Mouse (Mus musculus): Measurements from ENCODE around the gene Lbh. TPM values are rescaled to one million over a fixed set of nuclear protein-coding genes. Genes with fewer than 3 reads are reported as not detected.

Gene Lbh
- 60.8 and 61.5 TPM in 2 replicates for polyA plus RNA-seq (2012; rRNA removed)

GRCm38 (mm10) chr17:72918053-72918452 lies at the start of gene Lbh:
Gene Lbh, plus strand, starts transcription at chr17:72918305.

Other genes with a start within 250 kb of the Lbh start
- 4.2 and 4.3 TPM in 2 replicates for gene Ypel5, start 81.9 kb upstream of the Lbh start, polyA plus RNA-seq (2012; rRNA removed)
- gene Lclat1, start 189.7 kb downstream of the Lbh start, polyA plus RNA-seq (2012; rRNA removed) = 0.78 and 1.8 TPM in 2 replicates